Mouse (Mus musculus) T-helper 17 cell (primary cell): ENCODE results near the gene Abhd12.

Source experiments
- in situ Hi-C, 2 experiments: fragments of 300-600 bp; cut with MboI, MseI; formaldehyde crosslinking; loops; 1 replicate in 1 of 2; 2 replicates in 1 of 2; pipeline ENCODE4 v1.15.1; 2025; ENCODE audit warnings: high pct_unique_total_duplicates in 2 of 2

The Abhd12 gene

DNA sequence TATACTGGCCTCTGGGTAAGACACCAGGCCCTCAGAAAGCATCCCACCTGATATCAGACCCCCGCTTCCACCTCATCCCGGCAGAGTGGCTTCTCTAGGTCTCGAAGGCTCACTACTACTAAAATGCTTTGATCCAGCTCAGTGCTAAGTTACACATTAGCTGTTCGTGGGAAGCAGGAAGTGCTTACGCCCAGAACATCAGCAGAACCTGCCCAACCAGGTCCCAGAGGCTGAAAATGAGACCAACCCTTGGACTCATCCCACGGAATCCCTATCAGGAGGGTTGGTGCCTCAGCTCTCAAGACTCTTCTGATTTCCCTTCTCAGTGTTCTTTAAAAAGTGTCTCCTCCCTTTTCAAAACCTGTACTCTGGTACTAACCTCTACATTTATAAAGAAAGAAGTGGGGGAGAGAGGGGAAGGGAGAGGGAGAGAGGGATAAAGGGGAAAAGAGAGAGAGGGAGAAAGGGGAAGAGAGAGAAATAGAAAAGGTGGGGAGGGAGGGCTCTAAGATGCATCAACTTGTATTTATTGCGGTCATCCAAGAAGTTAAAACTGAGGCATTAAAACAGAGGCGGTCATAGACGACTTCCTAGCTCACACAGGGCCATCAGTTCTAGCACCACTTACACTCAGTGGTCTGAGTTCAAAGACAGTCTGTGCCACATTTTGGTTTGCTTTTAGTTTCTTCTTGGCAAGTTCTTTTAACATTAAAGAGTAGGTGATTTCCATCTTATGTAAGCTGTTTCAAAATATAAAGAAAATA, 45.6 kb downstream of the Abhd12 start:
- in situ Hi-C loops, result no loop called here

DNA sequence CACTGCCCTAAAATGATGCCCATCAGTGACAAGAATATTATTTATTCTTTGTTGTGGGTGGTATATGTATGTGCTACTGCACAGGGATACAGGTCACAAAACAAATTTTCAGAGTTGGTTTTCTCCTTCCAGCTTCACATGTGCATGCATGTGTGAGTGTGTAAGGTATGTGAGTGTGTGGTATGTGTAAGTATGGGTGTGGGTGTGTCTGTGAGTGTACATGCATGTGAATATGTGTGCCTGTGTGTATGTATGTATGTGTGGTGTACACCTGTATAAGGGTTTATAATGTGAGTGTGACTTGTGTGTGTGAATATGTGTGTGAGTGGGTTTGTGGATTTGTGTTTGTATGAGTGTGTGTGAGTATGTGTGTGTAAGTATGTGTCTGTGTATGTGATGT, 49.4 kb downstream of the Abhd12 start:
- in situ Hi-C loops, result no loop called here

DNA sequence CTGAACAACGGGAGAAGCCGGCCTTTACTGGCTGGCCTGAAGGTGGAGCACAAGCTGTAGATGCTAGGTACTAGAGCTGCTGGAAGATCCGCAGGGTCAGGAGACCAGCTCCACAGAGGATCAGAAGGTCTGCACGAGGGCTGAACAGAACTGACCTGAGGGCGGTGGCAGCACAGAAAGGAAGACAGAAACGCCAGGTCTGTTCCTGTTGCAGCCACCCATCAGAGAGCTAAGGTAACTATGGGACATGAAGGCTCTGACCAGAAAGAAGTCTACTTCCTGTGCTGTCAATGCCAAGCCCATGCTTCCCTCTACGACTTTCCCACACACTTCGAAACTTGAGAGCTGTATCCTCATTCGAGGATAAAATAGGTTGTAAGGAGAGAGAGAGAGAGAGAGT, 53.3 kb downstream of the Abhd12 start:
- in situ Hi-C loops, result no loop called here

DNA sequence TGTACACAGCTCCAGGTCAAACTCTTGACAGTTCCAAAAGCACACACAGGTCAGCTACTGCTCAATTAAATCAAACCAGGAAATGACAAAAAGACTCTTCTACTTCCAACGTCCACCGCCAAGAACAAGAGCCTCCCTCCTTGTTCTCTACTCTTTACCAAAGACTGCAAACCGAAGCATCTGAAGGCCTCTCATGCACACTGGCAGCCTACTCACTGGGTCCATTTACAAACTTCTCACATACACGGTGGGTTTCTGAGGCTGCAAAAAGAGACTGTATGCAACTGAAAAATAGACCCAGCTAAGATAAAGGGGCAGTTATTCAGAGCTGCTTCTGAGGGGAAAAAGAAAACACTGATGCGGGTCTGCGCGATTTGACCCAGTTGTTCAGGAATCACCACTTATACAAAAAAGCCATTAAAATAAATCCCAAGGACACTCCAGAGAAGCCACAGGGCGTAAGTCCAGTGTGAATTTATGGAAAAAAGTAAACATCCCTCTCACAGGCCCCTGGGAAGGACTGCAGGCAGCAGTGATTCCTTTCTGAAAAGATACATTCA, 57.0 kb downstream of the Abhd12 start:
- in situ Hi-C loops, result no loop called here

- in situ Hi-C loops, result no loop called here
These were observed 59.7 kb downstream of the Abhd12 start for GRCm38 (mm10) chr2:150844798-150845197.

DNA sequence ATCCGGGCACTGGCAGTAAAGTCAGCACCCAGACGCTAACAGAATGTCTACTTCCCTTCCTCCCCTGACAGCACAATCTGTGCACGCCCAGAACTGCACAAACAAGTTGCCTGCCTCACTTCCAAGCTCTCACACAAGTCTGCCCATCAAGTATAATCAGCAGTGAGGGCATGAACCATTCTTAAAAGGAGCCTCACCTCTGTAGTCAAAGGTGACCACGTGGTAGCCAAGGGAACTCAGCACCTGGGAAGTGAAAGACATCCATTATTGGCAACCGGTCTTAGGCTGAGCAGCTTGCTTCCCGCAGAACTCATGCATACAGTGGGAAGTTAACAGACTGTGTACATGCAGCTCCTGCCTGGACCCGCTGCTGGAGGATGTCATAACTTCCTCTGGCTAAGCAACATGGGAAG, 62.5 kb downstream of the Abhd12 start:
- in situ Hi-C loops, result no loop called here

GRCm38 (mm10) chr2:150841109-150841508, 63.4 kb downstream of the Abhd12 start:
- in situ Hi-C loops, result no loop called here

GRCm38 (mm10) chr2:150839686-150840471, 64.7 kb downstream of the Abhd12 start:
- in situ Hi-C loops, result no loop called here

DNA sequence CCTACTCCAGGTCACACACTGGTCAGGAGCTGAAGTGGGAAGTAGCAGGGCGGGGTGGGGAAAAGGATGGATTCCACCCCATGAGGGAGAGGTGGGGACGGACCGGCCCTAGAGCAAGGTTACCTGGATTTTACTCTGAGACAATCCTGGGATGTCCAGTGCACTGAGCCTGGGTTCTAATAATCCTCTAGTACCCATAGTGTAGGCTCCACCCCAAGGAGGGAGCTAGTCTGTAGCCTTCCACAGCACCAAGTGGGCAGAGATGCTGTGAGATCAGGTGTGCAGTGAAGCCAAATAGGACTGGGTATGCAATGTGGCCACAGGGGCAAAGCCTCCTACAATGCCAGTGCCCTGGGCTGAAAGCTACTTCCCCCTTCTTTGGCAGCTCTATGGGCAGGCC, 66.8 kb downstream of the Abhd12 start:
- in situ Hi-C loops, result no loop called here

- in situ Hi-C loops, result no loop called here
These were observed 67.6 kb downstream of the Abhd12 start for GRCm38 (mm10) chr2:150836906-150837305.

GRCm38 (mm10) chr2:150835975-150836374, 68.6 kb downstream of the Abhd12 start:
- in situ Hi-C loops, result no loop called here

- in situ Hi-C loops, result no loop called here
These were observed 69.9 kb downstream of the Abhd12 start for GRCm38 (mm10) chr2:150834616-150835015.

DNA sequence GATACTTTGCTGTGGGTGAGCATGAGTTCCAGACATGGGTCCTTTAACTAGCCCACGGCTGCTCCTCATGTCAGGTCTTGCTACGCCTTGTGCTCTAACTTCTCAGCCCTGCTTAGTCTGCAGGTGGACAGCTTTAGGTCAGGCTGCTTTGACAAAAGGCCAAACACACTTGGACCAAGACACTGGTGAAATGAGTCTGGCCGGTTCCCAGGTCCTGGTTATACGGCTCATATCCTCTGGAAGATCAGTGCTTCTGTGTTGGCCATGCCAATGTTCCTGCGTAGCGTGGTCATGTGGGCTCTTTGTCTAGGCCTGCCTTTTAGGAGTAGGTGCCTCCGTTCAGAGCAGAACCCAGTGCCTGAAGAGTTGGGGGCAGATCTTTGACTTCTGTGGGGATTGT, 72.5 kb downstream of the Abhd12 start:
- in situ Hi-C loops, result no loop called here

GRCm38 (mm10) chr2:150830911-150831441, 73.6 kb downstream of the Abhd12 start:
- in situ Hi-C loops, result no loop called here

DNA sequence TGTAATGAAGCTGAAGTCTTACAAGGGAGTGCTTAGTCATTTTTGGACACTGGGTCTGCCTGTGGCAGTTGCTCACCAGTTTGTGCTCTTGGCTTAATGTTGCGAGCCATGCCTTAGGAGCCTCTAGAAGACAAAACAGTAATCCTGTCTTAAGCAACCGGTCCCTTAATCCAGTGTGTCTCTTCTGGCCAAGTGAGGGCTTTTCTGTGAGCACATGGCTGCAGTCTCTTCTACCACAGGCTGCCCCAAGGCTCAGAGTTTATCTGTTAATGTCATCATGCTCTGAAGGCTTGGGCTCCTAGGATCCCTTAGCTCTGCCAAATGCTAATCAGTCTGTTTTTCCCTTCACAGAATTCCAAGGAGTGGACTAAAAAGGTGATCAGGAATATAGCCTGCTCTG, 74.5 kb downstream of the Abhd12 start:
- in situ Hi-C loops, result no loop called here

- in situ Hi-C loops, result no loop called here
These were observed 75.9 kb downstream of the Abhd12 start for GRCm38 (mm10) chr2:150828654-150829053.

DNA sequence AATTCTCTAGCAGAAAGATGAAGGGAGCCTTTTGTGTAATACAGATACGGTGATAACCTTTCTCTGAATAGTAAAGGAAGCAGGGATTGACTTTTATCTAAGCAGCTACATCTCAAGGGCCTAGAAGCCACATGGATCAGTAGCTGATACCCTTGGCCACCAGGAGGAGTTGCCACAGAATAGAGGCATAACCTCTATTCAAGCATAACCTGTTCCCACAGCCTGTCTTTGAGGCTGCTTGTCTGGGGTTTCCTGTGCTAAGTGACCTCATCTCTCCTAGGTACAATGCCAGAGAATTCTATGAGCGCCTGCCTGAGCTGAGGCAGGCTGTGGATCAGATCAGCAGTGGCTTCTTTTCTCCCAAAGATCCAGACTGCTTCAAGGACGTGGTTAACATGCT, 76.4 kb downstream of the Abhd12 start:
- in situ Hi-C loops, result no loop called here

- in situ Hi-C loops, result no loop called here
These were observed 78.1 kb downstream of the Abhd12 start for GRCm38 (mm10) chr2:150826426-150826825.

DNA sequence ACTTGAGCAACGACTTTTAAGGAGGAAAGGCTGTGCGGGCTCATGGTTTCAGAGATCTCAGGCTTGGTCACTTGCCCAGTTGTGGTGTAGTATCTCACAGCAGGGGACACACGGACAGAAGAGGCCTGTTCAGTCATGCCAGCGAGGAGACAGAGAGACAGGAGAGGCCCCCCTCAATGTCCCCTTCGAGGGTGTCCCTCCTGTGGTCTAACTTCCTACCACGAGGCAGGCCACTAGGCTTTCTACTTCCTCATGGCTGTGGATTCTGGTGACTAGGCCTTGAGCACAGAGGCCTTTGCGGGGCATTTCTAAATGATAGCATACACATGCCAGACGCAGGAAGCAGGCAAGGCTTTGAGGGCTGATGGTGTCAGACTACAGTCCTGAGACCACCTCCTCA, 81.6 kb downstream of the Abhd12 start:
- in situ Hi-C loops, result loop anchor here in 1 of 2 experiments (5.0 kb wide), 1 partner anchor 1179 kb away; no protein-coding TSS in a partner anchor

GRCm38 (mm10) chr2:150820720-150821119, 83.8 kb downstream of the Abhd12 start:
- in situ Hi-C loops, result loop anchor here in 1 of 2 experiments (5.0 kb wide), 1 partner anchor 1182 kb away; no protein-coding TSS in a partner anchor

DNA sequence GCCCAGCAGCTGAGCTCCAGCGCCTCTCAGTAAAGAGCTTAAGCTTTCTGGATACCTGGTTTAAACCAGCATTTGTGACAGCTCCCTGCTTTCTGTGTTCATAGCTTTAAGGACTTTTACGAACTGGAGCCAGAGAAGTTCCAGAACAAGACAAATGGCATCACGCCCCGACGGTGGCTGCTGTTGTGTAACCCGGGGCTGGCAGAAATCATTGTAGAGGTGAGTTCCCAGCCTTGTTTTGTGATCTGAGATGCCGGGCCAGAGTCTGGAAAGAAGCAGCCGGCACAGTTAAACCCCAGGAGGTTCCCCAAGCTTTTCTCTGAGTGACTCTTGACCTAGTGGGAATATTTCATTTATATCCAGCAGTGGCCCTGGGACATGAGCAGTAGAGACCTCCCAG, 85.8 kb downstream of the Abhd12 start:
- in situ Hi-C loops, result no loop called here

- in situ Hi-C loops, result no loop called here
These were observed 87.7 kb downstream of the Abhd12 start for GRCm38 (mm10) chr2:150816676-150817402.
